Mouse (Mus musculus): ENCODE data around the gene Derl2. TPM values are rescaled to one million over a fixed set of nuclear protein-coding genes. Genes with fewer than 3 reads are reported as not detected.

Derl2 gene
- total and polyA plus RNA-seq, 2 experiments from 2014 or later = 26.1 to 27.7 TPM

DNA sequence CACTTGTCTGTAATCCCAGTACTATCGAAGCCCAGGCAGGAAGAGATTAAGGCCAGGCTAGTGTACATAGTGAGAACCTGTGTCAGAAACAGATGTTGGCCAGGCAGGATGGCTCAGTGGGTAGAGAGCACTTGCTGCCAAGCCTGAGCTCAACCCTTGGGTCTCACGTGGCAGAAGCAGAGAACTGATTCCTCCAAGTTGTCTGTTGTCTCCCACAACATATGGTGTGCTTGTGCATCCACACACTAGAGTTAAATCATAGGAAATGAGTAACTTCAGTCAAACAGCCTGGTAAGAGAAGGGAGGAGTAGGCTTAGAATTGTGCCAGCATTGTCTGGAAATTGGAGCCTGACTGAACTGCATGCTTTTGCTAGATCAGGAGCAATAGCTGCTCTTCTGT, 44.4 kb downstream of the Derl2 start:
- WGBS = 78% methylated on average over 2 of the region's 2 CpGs
- H3K27ac ChIP-seq (ENCODE audit: low read depth, low read length) = no peak overlapping the region

DNA sequence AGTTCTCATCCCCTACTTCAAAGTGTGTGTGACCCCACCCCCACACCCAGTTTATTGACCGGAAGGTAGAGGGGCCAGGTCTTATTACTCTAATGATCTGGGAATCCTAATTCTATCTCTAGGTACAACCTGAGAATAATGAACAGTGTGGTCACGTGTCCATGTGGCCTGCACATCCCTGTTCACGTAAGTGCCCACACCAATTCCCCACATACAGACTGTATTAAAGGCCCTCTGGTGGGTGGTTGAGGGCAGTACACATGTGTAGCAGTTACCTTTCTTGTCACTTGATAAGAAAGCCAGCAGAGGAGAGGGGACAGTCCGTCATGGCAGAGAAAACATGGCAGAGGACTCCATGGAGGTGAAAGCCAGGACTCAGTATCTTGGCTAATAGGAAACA, 45.7 kb downstream of the Derl2 start:
- H3K36me3 ChIP-seq (ENCODE audit: insufficient read depth, low read length) = peaks cover 38% of the 10 kb centered on the region

More for the DNA sequence above, 44.4 kb downstream of the Derl2 start:
- no peak overlapping the region for H3K4me3 ChIP-seq (ENCODE audit: low read depth, low read length)
- no peaks in the 10 kb centered on the region for H3K4me1 ChIP-seq (ENCODE audit: insufficient read depth, low read length)
- peaks cover 43% of the 10 kb centered on the region for H3K36me3 ChIP-seq (ENCODE audit: insufficient read depth, low read length)
- H3K27me3 ChIP-seq (ENCODE audit: insufficient read depth, low read length) = no peaks in the 10 kb centered on the region
- no peak overlapping the region for H3K4me2 ChIP-seq (ENCODE audit: low read depth, low read length, poor library complexity, severe bottlenecking)
- H3K9ac ChIP-seq (replicated peaks; ENCODE audit: low read length, poor library complexity, severe bottlenecking) = no peak overlapping the region
- ATAC-seq (ENCODE audit: low FRiP score) (no peak), DNase-seq (ENCODE audit: low spot score) (no peak)
- no peaks in the 10 kb centered on the region for H3K9me3 ChIP-seq (ENCODE audit: low read length)
- no peak for TF ChIP-seq CTCF (IDR thresholded peaks at IDR 0.05)

DNA sequence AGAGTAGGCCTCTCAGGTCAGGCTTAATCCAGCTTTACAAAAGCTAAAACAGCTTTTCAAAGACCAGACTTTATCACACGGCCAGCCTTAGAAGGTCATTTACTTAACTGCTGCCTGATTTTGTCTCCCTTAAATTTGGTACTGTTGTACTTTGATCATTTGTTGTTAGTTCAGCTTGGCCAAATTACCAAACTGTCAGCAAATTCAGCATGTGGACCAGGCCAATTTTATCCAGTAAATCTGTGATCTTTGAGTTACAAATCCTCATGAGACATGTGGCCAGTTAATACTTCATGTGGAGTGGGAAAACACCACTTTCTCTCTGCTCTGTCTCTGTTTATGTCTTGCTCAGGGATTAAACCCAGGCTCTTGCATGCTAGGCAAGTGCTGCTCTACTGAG, 47.1 kb downstream of the Derl2 start:
- Histone ChIP-seq H3K4me2 (ENCODE audit: low read depth, low read length, poor library complexity, severe bottlenecking) (no peak overlapping the region), H3K36me3 (ENCODE audit: insufficient read depth, low read length) (peaks cover 27% of the 10 kb centered on the region), H3K27me3 (ENCODE audit: insufficient read depth, low read length) (no peaks in the 10 kb centered on the region), H3K27ac (ENCODE audit: low read depth, low read length) (no peak overlapping the region), H3K9ac (replicated peaks; ENCODE audit: low read length, poor library complexity, severe bottlenecking) (no peak overlapping the region), H3K4me3 (ENCODE audit: low read depth, low read length) (no peak overlapping the region), H3K9me3 (ENCODE audit: low read length) (no peaks in the 10 kb centered on the region), H3K4me1 (ENCODE audit: insufficient read depth, low read length) (no peaks in the 10 kb centered on the region; the same call in 1 of the 2 replicates)
- ATAC-seq (ENCODE audit: low FRiP score) (no peak), DNase-seq (ENCODE audit: low spot score) (no peak)
- 59% methylated on average over 1 of the region's 1 CpGs for WGBS
- no peak for TF ChIP-seq CTCF (IDR thresholded peaks at IDR 0.05)

More for the DNA sequence above, 45.7 kb downstream of the Derl2 start:
- peak; percentile 33 for DNase-seq (ENCODE audit: low spot score)
- no peaks in the 10 kb centered on the region for H3K9me3 ChIP-seq (ENCODE audit: low read length)
- no peaks in the 10 kb centered on the region for H3K4me1 ChIP-seq (ENCODE audit: insufficient read depth, low read length)
- H3K27ac ChIP-seq (ENCODE audit: low read depth, low read length) = no peak overlapping the region
- ATAC-seq (ENCODE audit: low FRiP score) = no peak
- WGBS = 71% methylated on average over 4 of the region's 4 CpGs
- H3K4me2 ChIP-seq (ENCODE audit: low read depth, low read length, poor library complexity, severe bottlenecking) = no peak overlapping the region
- peak; percentile 61 for TF ChIP-seq CTCF (IDR thresholded peaks at IDR 0.05)
- H3K9ac ChIP-seq (replicated peaks; ENCODE audit: low read length, poor library complexity, severe bottlenecking) = no peak overlapping the region
- H3K27me3 ChIP-seq (ENCODE audit: insufficient read depth, low read length) = no peaks in the 10 kb centered on the region
- H3K4me3 ChIP-seq (ENCODE audit: low read depth, low read length) = no peak overlapping the region

DNA sequence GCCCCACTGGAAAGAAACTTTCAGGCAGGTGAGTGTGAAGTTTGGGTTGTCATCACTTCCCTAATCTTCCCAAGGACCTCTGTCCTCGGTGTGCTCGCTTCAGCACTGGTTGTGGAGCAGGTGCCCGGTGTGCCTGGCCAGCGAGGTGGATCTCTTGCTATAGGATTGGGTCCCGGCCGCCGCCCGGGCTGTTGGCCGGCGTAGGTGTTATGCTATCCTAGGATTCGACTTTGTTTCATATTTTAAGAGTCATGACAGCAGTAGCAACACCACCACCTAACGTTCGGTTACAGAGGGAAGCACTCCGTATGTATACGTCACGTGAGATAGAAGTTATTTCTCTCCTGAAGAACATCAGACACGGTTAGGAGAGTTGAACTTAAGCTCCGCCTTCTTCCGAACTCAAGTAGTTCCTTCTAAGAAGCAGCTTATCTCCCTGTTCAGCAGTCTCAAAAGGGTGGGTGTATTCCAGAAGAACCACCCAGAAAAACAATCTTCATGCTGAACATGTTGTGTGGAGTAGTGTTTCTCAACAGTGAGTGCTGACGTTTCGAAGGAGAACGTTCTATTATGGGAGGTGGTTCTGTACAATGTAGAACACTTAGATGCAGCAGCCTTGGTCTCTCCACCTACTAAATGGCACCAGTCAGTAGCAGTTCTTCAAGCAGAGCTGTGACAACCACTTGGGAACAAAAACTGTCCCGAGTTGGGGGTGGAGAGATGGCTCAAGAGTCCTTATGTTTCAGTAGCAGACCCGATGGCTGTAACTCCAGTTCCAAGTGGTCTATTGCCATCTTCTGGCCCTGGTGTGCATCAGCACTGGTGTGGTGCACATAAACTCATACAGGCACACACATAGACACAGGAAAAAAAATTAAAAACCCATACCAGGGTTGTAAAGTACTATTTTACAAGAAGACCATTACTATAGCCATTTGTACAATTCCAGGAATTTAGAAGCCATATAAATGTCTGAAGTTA, 48.8 kb downstream of the Derl2 start:
- H3K4me2 ChIP-seq (ENCODE audit: low read depth, low read length, poor library complexity, severe bottlenecking) = peak overlapping the region; percentile 88
- peak overlapping the region; percentile 59 for H3K9ac ChIP-seq (replicated peaks; ENCODE audit: low read length, poor library complexity, severe bottlenecking)
- peak; percentile 57 for TF ChIP-seq CTCF (IDR thresholded peaks at IDR 0.05)
- DNase-seq (ENCODE audit: low spot score) (peak; percentile 52), ATAC-seq (ENCODE audit: low FRiP score) (peak; percentile 22; the same call in 1 of the 2 replicates)
- H3K27me3 ChIP-seq (ENCODE audit: insufficient read depth, low read length) = no peaks in the 10 kb centered on the region
- peak overlapping the region; percentile 96 for H3K4me3 ChIP-seq (ENCODE audit: low read depth, low read length)
- no peaks in the 10 kb centered on the region; the same call in 1 of the 2 replicates for H3K4me1 ChIP-seq (ENCODE audit: insufficient read depth, low read length)
- WGBS = 16% methylated on average over 24 of the region's 24 CpGs
- H3K36me3 ChIP-seq (ENCODE audit: insufficient read depth, low read length) = peaks cover 15% of the 10 kb centered on the region
- peak overlapping the region; percentile 74 for H3K27ac ChIP-seq (ENCODE audit: low read depth, low read length)
- no peaks in the 10 kb centered on the region for H3K9me3 ChIP-seq (ENCODE audit: low read length)

DNA sequence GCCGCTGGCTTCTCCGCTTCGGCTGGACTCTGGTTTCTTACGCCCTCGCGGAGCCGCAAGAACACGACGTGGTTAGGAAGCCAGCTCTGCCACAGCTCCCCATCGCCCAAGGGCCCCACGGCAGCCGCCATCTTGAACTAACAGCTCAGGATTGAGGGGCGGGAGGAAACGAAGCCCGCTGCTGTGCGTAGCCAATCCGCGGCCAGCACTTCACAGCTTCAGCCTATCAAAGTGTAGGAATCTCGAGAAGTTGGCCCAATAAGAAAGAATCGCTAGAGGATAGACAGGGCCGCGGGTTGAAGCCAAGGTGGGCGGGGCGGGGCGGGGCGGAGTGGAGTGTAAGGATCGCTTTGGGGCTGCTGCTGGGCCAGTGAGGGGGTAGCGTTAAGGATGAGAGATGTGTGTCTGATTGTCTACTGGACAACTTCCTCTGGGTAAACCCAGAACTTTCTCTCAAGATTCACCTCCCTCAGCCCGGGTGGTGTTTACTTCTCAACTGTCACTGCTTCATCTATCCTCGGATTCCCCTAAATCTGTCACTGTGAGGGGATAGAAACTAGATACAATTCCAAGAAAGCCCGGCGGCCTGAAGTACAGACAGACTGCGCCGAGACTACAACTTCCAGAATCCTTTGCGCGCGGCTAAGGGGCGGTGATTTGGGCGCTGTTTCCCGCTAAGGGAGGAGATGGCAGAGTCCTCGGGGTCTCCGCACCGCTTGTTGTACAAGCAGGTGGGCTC, 49.7 kb downstream of the Derl2 start, which contains the start of the genes Nup88 and Rpain:
Nup88 (minus strand) TSS at position 153 of the 739 bp plus-strand sequence.
Rpain (plus strand) TSS at position 393 of the 739 bp plus-strand sequence.
- peak within 1 kb of the TSS; percentile 96 for H3K4me3 ChIP-seq (ENCODE audit: low read depth, low read length)
- H3K4me1 ChIP-seq (ENCODE audit: insufficient read depth, low read length) = no peaks in the 10 kb centered on the region; the same call in 1 of the 2 replicates
- no peaks in the 10 kb centered on the region for H3K27me3 ChIP-seq (ENCODE audit: insufficient read depth, low read length)
- no peak for TF ChIP-seq CTCF (IDR thresholded peaks at IDR 0.05)
- peak within 1 kb of the TSS; percentile 88 for H3K4me2 ChIP-seq (ENCODE audit: low read depth, low read length, poor library complexity, severe bottlenecking)
- H3K36me3 ChIP-seq (ENCODE audit: insufficient read depth, low read length) = peaks cover 20% of the 10 kb centered on the region
- peak; percentile 98 for DNase-seq (ENCODE audit: low spot score)
- H3K9me3 ChIP-seq (ENCODE audit: low read length) = no peaks in the 10 kb centered on the region
- WGBS = under 1% methylated on average over 42 of the region's 43 CpGs
- H3K27ac ChIP-seq (ENCODE audit: low read depth, low read length) = peak within 1 kb of the TSS; percentile 91
- ATAC-seq (ENCODE audit: low FRiP score) = peak; percentile 97
- H3K9ac ChIP-seq (replicated peaks; ENCODE audit: low read length, poor library complexity, severe bottlenecking) = peak within 1 kb of the TSS; percentile 93

Data from midbrain, postnatal 0 days (tissue).